Mouse (Mus musculus): ENCODE data around the gene Vmn1r111.
"Not testable (repeated sequence)": the region's sequence is repeated elsewhere in the genome, so short reads cannot be mapped to it uniquely, and the experiment has no call there.

The Vmn1r111 gene

DNA sequence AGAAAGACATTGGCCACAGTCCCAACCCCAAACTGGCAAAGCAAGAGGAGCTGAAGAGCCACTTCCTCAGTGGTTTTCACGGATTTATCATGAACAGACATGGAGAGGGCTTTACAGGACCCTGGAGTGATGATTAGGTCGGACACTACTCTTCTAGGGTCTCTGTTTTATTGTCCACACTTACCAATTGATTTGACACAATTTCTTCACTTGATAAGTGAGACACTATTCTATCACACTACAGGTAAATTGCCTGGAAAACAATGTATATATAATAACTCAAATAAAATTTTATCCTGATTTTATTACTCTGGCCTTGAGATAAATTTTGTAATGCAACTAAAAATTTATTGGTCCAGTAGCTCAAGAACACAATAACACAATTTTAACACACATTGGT lies at the start of gene Vmn1r111:
Gene Vmn1r111, minus strand, starts transcription at position 101 of the 400 bp plus-strand sequence.
- not testable (repeated sequence) for DNase-seq

DNA sequence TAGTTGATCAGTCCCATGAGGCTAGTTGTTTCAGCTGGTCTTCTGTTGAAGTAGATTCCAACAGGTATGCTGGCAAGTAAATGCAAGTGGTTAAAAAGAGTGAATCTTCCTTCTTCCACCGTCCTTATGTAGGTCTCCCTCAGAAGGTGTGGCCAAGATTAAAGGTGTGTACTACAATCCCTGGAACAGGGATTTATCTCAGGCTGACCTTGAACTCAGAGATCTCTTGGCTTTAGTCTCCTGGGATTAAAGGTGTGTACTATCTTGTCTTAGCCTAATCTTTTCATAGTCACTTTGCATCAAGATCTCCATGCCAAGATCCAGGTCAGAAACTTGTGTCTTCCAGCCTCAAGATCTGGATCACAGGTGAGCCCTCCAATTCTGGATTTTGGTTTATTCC lies 27.5 kb upstream of the Vmn1r111 start, which contains the start of gene Gm10668:
Gene Gm10668, minus strand, starts transcription at position 101 of the 400 bp plus-strand sequence.
- DNase-seq, result not testable (repeated sequence)

DNA sequence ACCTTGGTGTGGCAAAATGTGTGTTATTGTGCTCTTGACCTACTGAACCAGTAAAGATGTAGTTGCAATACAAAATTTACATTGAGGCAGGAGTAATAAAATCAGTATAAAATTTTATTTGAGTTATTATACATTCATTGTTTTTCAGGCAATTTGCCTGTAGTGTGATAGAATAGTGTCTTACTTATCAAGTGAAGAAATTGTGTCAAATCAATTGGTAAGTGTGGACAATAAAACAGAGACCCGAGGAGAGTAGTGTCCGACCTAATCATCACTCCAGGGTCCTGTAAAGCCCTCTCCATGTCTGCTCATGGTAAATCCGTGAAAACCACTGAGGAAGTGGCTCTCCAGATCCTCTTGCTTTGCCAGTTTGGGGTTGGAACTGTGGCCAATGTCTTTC lies 34.4 kb downstream of the Vmn1r111 start, which contains the start of gene Vmn1r107:
Gene Vmn1r107, plus strand, starts transcription at position 301 of the 400 bp plus-strand sequence.
- not testable (repeated sequence) for DNase-seq

Measured in right cerebral cortex, adult 18-20 months (tissue).